Mouse (Mus musculus) telencephalon, adult 2 months (tissue): Measurements from ENCODE around the gene Fkbp9.
A peak's percentile ranks its signal among the peaks of the same experiment; 100 is the strongest.
"Not testable (repeated sequence)": the region's sequence is repeated elsewhere in the genome, so short reads cannot be mapped to it uniquely, and the experiment has no call there.

Experiments used
- DNase-seq: peaks from one replicate; pipeline ENCODE4 v3.0.0-alpha.2; 2011; ENCODE audit warnings: low read depth, low spot score

Fkbp9 gene

DNA sequence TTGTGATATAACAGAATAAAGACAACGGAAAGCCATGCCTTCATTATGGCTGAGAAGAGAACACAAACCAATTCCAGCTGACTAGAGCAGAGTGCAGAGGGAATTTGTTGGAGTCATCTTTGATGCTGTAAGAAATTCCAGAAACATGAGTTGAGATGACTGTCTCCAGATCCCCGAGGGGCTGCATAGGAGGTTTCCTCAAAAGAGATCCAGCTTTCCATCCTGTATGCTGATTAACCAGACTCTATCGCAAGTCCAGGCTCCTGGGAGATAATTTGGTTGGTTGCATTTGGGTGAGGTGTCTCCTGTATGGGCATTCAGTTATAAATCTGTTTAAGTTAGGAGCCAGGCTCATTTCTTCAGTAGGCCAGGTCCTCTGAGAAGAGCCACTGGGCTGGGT lies 5.8 kb downstream of the Fkbp9 start:
- no peak for DNase-seq

- no peak for DNase-seq
These were observed 11.4 kb downstream of the Fkbp9 start for GRCm38 (mm10) chr6:56843229-56843628.

- DNase-seq, result no peak
These were observed 12.5 kb downstream of the Fkbp9 start for GRCm38 (mm10) chr6:56844365-56844764.

GRCm38 (mm10) chr6:56848974-56849373 lies 17.1 kb downstream of the Fkbp9 start:
- no peak for DNase-seq

GRCm38 (mm10) chr6:56850315-56850714 lies 18.5 kb downstream of the Fkbp9 start:
- no peak for DNase-seq

GRCm38 (mm10) chr6:56854803-56855202 lies 22.9 kb downstream of the Fkbp9 start:
- no peak for DNase-seq

GRCm38 (mm10) chr6:56856748-56857147 lies 24.9 kb downstream of the Fkbp9 start:
- DNase-seq, result no peak

GRCm38 (mm10) chr6:56860205-56860848 lies 28.5 kb downstream of the Fkbp9 start:
- DNase-seq, result no peak

GRCm38 (mm10) chr6:56866899-56867298 lies 35.0 kb downstream of the Fkbp9 start:
- DNase-seq, result not testable (repeated sequence)

DNA sequence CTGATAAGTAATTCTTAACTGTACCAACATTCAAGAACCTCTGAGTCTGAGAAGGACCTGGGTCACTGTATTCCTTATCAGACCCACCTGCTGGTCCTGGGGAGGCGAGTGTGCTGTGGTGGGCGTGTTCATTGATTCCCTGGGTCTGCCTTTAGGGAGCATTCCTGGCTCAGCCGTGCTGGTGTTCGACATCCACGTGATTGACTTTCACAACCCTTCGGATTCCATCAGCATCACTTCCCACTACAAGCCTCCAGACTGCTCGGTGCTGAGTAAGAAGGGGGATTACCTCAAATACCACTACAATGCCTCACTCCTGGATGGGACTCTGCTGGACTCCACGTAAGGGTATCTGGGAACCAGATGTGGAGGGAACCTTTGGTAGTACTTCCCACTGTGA lies 36.7 kb downstream of the Fkbp9 start:
- no peak for DNase-seq

DNA sequence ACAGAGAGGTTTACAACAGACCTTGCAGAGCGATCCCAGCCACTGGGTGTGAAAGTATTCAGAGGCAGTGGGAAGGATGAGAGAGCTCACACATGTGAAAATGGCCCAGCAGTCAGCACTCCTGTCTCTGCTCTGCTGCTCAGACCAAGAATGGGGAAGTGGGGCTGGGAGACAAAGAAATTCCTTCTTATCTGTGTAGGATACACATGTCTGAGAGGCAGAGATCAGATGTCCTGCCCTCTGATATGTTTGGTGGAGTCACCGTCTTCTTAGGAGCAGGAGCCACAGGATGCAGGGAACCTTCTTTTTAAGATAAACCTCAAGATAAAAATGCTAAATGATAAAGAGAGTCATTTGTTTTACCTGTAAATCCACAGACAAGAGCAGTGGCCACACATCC lies 38.2 kb downstream of the Fkbp9 start:
- no peak for DNase-seq

DNA sequence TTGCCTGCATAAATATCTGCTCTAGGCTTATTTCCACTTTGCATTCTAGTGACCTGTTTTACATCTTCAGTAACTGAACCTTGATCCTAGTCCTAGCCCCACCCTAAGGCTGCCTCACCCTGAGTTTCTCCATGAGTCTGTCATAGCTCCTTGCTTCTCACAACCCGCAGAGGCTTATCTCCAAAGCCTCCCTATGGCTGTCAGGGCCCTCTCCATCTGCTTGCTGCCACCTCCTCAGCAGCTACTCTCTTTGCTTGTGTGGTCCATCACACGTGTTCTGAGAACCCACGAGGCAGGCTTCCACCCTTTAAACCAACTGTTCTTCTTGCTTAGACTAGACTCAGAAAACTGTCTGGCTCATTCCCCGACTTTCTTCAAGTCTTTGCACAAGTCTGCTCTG lies 45.0 kb downstream of the Fkbp9 start:
- peak; percentile 76 for DNase-seq

GRCm38 (mm10) chr6:56877985-56878384 lies 46.1 kb downstream of the Fkbp9 start:
- no peak for DNase-seq

DNA sequence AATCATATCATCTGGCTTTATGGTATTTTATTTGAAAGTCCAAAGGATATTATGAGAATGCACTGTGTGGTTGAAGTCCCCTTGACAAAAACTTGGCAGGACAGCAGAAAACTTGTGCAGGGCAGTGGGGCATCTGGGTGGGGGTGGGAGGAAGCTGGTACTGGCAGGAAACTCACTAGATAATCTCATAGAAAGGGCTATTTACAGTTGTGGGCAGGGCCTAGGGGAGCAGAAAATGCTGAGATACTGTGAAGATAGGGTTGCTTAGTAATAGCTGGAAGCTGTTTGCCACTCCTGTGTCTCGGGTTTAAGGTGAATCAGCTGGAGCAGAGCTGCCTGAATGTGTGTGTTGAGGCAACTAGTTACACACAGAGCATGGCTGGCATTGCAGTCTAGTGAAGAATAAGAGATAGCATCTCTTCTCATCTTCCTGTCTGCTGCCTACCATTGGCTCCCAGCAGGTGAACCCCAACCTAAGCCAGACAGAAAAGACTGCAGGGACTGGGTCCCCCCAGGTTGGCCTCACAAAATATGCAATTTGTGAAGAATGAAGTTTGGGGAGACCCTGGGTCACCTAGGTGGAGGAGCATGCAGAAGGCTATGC lies 47.6 kb downstream of the Fkbp9 start:
- DNase-seq, result no peak

DNA sequence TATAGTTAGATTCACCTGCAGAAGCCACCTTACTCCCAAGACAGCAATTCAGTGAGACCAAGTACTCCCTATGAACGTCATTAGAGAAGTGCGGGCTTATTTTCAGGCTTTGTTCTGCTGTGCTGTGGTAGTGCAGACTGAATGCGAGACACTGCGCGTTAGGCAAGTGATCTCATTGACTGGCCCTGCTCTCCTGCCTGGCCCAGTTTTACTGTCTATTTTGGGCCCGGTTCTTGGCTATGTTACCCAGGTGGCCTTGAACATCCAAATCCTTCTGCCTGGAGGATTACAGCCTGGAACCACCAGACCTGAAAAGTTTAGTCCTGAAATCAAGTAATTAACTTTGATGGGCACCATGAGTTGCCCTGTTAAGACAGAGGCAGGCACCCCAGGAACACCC lies 56.7 kb downstream of the Fkbp9 start:
- no peak for DNase-seq

- no peak for DNase-seq
These were observed 58.9 kb downstream of the Fkbp9 start for GRCm38 (mm10) chr6:56890762-56891161.

DNA sequence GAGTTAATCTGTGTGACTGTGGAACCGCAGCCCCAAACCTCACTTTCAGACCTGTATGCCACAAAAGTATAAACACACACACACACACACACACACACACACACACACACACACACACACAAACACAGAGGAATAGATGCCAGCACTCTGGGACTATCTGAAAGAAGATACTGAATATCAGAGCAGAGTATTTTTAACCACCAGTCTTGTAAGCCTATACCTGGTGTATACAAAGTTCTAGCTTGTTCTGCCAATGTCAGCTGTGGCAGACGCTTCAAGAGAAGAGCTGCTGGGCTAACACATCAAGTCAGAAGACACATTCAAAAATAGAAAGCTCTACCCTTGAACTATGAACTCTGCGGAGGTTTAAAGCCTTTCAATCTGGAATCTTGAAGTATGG lies 67.7 kb downstream of the Fkbp9 start:
- DNase-seq, result no peak

DNA sequence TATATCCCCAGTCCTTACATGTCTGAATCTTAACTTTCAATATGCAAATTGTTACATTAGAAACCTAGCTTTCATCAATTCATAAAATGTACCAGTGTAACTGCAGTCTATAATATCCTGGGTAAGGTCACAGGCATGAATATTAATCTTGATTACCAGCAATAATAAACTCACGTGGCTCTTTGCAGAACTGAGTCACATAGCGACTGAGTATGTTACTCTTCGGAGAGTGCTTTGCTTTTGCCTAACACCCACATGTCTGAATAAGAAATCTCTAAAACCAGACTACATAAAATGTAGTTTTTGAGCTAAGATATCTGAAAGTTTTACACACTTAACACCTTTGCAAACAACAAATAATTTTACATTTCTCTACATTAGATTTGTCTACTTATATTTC lies 69.5 kb downstream of the Fkbp9 start:
- no peak for DNase-seq

GRCm38 (mm10) chr6:56901824-56902386 lies 70.0 kb downstream of the Fkbp9 start:
- DNase-seq, result no peak

GRCm38 (mm10) chr6:56902606-56903520 lies 71.0 kb downstream of the Fkbp9 start:
- no peak for DNase-seq

GRCm38 (mm10) chr6:56903831-56904230 lies 72.0 kb downstream of the Fkbp9 start:
- DNase-seq, result no peak

GRCm38 (mm10) chr6:56904330-56904729 lies 72.5 kb downstream of the Fkbp9 start:
- DNase-seq, result peak; percentile 62
